Mouse (Mus musculus) intestine, embryonic 15.5 days (tissue): Measurements from ENCODE around the gene Grtp1. TPM values are rescaled to one million over a fixed set of nuclear protein-coding genes. Genes with fewer than 3 reads are reported as not detected.

Experiments used
- ATAC-seq: fragments of 200-750 bp; cut with Nextera tagmentation; 2 replicates; pipeline ENCODE4 v1.8.0; 2017; ENCODE audit warnings: moderate TSS enrichment, moderate library complexity
- H3K27ac ChIP-seq: fragments of 300-500 bp; sonication (generic); 2 replicates; pipeline ENCODE4 v1.5.1; 2015; ENCODE audit warnings: mild to moderate bottlenecking, inconsistent platforms
- H3K27me3 ChIP-seq: fragments of 300-500 bp; sonication (generic); replicated peaks from 2 replicates; pipeline ENCODE4 v1.6.1; 2015; ENCODE audit warnings: inconsistent platforms
- H3K36me3 ChIP-seq: fragments of 300-500 bp; sonication (generic); 2 replicates; pipeline ENCODE4 v1.6.1; 2015; ENCODE audit warnings: inconsistent platforms
- H3K4me1 ChIP-seq: fragments of 300-500 bp; sonication (generic); replicated peaks from 2 replicates; pipeline ENCODE4 v1.6.1; 2015; ENCODE audit warnings: inconsistent platforms
- H3K4me2 ChIP-seq: fragments of 300-500 bp; sonication (generic); replicated peaks from 2 replicates; pipeline ENCODE4 v1.6.1; 2015; ENCODE audit warnings: mild to moderate bottlenecking, inconsistent platforms
- H3K4me3 ChIP-seq: fragments of 300-500 bp; sonication (generic); replicated peaks from 2 replicates; pipeline ENCODE4 v1.5.1; 2015; ENCODE audit warnings: inconsistent platforms
- H3K9ac ChIP-seq: fragments of 300-500 bp; sonication (generic); 2 replicates; pipeline ENCODE4 v1.6.1; 2015; ENCODE audit warnings: inconsistent platforms
- H3K9me3 ChIP-seq: fragments of 300-500 bp; sonication (generic); 2 replicates; pipeline ENCODE4 v1.6.1; 2016; ENCODE audit warnings: inconsistent platforms
- whole genome bisulfite sequencing: fragments of 180-500 bp; shearing (Covaris S2); methylation state at CpG from one replicate; pipeline ENCODE4 v1.1.7; 2015; 5-methylcytosine and 5-hydroxymethylcytosine counted together
- polyA plus RNA-seq: library from polyadenylated mRNA; unstranded; fragments of >200 nt; fragmentation: Nextera tagmentation; extraction: Ambion mirVana; gene quantifications from 2 replicates; pipeline ENCODE4 v1.2.1, GENCODE M21; 2015

The Grtp1 gene
- polyA plus RNA-seq, result 51.6 and 56.3 TPM in 2 replicates

DNA sequence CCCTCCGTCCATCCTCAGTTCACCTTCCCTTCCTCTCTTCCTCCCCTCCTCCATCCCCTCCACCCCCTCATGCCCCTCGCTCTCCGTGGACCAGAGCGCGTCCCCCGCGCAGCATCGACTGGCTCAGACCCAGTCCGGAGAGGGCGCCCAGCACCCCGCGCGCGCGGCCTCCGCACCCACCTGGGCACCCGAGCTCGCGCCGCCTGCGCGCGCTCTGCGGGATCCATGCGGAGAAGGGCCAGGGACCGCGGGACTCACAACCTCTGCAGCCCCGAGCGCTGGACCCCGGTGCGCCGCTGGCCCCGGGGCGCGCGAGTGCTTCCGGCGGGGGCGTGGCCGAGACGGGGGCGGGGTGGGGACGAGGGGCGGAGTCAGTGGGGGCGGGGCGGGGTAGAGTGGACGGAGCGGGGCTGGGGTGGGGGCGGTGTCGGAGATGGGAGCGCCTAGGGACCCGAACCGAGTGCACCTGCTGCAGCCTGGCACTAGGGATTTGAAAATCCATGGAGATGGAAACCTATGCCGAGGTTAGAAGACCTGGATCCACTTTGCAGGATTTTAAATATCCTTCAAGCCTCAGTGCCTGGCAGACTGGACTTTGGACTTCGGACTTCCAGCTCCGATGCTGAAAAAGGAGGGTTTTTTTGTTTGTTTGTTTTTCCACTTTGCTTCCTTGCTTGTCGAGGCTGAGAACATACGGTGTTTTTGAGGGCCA, at the start of gene Grtp1:
Gene Grtp1 (minus strand): TSS at position 320 of the 712 bp plus-strand sequence.
- Histone ChIP-seq H3K27ac (peak within 1 kb of the TSS; percentile 61), H3K9me3 (no peaks in the 10 kb centered on the region), H3K36me3 (no peaks in the 10 kb centered on the region), H3K4me1 (peaks cover 5% of the 10 kb centered on the region), H3K4me2 (peak within 1 kb of the TSS; percentile 86), H3K27me3 (peaks cover 11% of the 10 kb centered on the region; the same call in 1 of the 2 replicates), H3K9ac (peak within 1 kb of the TSS; percentile 60), H3K4me3 (peak within 1 kb of the TSS; percentile 64)
- 2% methylated on average over 55 of the region's 58 CpGs for whole genome bisulfite sequencing
- peak; percentile 64 for ATAC-seq

DNA sequence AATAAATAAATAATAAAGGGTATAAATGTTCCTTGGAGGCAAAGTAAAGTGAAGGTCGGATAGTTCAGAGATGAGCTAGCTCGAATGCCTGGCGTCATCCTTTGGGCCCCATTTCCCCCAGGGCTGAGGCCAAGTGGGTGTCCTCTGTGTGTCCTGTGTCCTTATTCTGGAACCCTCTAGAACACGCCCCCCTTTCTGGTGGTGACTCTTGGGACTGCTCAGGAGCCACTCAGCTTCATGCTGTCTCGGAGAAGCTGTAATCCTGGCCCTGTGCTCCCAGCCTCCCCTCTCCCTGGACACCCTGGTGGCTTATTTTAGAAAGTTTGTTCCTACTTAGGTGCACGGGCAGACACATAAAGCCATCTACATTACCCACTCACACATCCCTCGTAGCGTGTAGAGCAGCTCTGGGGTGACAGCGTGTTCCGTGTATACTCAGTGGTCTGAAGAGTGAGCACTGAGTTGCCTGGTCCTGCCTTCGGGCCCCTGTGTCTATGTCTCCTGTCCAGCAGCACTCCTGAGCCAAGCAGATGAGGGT, 44.0 kb upstream of the Grtp1 start:
- 87% methylated on average over 11 of the region's 11 CpGs for WGBS
- no peak overlapping the region for H3K9ac ChIP-seq
- H3K4me3 ChIP-seq, result no peak overlapping the region
- no peaks in the 10 kb centered on the region for H3K9me3 ChIP-seq
- no peaks in the 10 kb centered on the region for H3K27me3 ChIP-seq
- no peak overlapping the region for H3K4me2 ChIP-seq
- H3K27ac ChIP-seq, result no peak overlapping the region
- no peak for ATAC-seq
- H3K4me1 ChIP-seq, result no peaks in the 10 kb centered on the region
- H3K36me3 ChIP-seq, result no peaks in the 10 kb centered on the region

DNA sequence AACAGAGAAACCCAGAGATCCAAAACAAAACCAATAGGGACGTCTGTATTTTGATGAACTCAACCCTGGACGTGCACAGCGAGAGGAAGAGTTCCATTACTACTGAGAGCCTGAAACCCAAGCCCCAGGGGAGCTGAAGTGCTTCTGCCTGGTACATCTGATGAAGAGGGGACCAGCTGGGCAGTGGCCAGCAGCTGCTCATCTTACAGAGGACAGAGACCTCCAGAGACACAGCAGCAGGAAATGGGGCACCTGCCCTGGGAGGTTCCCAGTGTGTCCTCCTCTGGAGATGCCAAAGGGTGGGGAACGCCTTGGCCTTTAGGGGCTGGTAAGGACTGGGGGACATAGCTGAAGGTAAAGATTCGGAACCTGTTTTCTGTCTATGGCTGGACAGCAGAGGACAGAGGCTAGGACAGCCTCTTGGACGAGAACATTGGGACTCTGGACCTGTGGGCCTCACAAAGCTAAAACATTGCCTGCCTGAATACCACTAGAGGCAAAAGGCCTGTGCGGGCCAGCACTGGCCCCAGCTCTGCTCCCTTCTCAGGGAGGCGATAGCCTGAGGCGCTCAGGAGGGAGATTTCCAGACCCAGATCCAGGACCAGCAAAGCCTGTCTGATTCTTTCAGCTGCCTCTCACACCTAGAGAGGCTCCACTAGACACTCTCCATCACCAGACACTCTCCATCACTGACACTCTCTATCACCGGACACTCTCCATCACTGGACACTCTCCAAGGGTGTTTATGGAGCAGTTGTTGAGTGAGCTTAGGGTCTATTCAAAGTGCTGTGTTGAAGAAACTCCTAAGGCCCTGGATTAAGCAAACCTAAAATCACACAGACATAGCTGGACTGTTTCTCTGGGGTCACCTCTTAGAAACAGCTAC, 42.8 kb upstream of the Grtp1 start:
- WGBS, result 78% methylated on average over 10 of the region's 10 CpGs
- Histone ChIP-seq H3K36me3 (no peaks in the 10 kb centered on the region), H3K9ac (no peak overlapping the region), H3K9me3 (no peaks in the 10 kb centered on the region), H3K4me1 (no peaks in the 10 kb centered on the region), H3K27me3 (no peaks in the 10 kb centered on the region), H3K27ac (no peak overlapping the region), H3K4me2 (no peak overlapping the region), H3K4me3 (no peak overlapping the region)
- no peak for ATAC-seq

DNA sequence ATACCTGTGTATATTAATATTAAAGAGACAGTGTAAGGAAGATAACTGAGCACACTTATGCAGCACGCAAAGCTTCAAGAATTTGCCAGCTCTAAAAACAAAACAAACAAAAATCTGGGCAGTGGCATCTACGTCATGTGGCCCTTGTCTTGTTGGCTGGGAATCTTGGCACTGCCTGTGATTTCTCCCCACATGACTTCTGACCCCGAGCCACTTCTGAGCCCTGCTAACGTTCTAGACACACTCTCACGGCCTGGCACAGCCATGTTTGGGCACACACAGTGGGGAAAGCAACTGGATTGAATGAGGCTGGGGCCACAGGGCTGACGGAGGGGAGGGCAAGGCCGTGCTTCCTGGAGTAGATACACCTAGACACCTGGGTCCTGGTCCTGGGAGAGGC, 40.3 kb upstream of the Grtp1 start:
- Histone ChIP-seq H3K4me2 (no peak overlapping the region), H3K4me3 (no peak overlapping the region), H3K27ac (no peak overlapping the region), H3K9me3 (no peaks in the 10 kb centered on the region), H3K36me3 (no peaks in the 10 kb centered on the region), H3K4me1 (no peaks in the 10 kb centered on the region), H3K27me3 (no peaks in the 10 kb centered on the region), H3K9ac (no peak overlapping the region)
- 73% methylated on average over 7 of the region's 7 CpGs for WGBS
- ATAC-seq, result no peak

DNA sequence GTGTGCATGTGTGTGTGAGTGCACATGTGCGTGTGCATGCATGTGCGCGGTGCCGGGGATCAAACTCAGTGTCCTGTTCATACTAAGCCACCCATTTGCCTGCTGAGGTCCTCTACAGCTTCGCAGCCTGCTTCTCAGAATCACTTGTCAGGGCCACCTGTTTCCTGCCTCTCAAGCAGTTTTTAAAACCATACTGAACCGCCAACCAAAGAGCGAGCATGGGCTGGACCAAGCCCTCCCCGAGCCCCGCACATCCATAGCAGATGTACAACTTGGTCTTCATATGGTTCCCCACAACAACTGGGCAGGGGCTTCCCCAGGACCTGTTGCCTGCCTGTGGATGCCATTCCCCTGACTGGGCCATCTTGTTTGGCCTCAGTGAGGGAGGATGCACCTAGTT, 39.6 kb upstream of the Grtp1 start:
- 90% methylated on average over 9 of the region's 9 CpGs for WGBS
- H3K4me2 ChIP-seq, result no peak overlapping the region
- no peak overlapping the region for H3K27ac ChIP-seq
- no peaks in the 10 kb centered on the region for H3K9me3 ChIP-seq
- no peaks in the 10 kb centered on the region for H3K27me3 ChIP-seq
- no peak for ATAC-seq
- H3K9ac ChIP-seq, result no peak overlapping the region
- no peaks in the 10 kb centered on the region for H3K36me3 ChIP-seq
- H3K4me1 ChIP-seq, result no peaks in the 10 kb centered on the region
- no peak overlapping the region for H3K4me3 ChIP-seq

DNA sequence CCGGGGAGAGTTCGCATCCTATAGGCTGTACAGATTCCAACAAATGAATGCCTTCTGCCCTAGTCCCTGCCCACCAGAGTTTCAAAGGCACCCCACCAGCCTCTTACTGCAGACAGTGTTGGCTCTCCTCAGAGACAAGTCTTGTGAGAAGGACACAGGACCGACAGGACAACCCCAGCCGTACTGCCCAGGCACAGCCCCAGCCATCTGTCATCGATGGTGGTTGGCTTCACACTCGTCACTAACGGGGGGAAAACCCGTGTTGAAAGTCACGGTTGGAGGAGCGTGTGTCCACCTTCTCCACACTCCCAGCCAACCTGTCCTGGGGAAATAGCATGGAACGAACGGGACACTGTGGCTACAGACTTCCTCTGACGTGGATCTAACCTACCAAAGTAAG, 34.4 kb upstream of the Grtp1 start:
- H3K9me3 ChIP-seq, result no peaks in the 10 kb centered on the region
- WGBS, result 91% methylated on average over 13 of the region's 13 CpGs

DNA sequence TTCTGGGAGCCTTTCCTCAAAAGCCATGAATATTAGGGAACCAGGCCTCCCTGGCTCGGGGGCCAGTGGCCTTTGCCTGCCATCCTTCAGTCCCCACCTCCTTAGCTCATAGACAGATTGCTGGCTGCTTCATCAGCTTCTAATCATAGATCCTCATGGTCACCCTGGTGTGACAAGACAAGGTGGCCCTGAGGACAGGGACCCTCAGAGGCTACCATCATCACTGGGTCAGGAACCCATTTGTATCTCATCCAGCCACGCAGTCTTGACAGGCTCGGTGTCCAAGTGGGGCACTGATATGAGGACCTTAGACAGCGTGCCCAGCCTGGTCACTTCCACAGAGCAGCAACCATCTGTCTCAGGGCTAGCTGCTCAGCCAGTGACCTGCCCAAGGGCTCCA, 30.1 kb upstream of the Grtp1 start:
- no peak overlapping the region for H3K4me3 ChIP-seq
- no peak overlapping the region for H3K9ac ChIP-seq
- H3K36me3 ChIP-seq, result no peaks in the 10 kb centered on the region
- H3K27me3 ChIP-seq, result peaks cover 5% of the 10 kb centered on the region
- H3K9me3 ChIP-seq, result no peaks in the 10 kb centered on the region
- no peak overlapping the region for H3K27ac ChIP-seq
- ATAC-seq, result no peak
- H3K4me1 ChIP-seq, result no peaks in the 10 kb centered on the region
- no peak overlapping the region for H3K4me2 ChIP-seq
- 89% methylated on average over 4 of the region's 4 CpGs for WGBS

More for the DNA sequence above, 34.4 kb upstream of the Grtp1 start:
- no peak for ATAC-seq
- Histone ChIP-seq H3K36me3 (no peaks in the 10 kb centered on the region), H3K27ac (no peak overlapping the region), H3K4me2 (no peak overlapping the region), H3K4me1 (no peaks in the 10 kb centered on the region), H3K9ac (no peak overlapping the region), H3K4me3 (no peak overlapping the region), H3K27me3 (peaks cover 5% of the 10 kb centered on the region)

DNA sequence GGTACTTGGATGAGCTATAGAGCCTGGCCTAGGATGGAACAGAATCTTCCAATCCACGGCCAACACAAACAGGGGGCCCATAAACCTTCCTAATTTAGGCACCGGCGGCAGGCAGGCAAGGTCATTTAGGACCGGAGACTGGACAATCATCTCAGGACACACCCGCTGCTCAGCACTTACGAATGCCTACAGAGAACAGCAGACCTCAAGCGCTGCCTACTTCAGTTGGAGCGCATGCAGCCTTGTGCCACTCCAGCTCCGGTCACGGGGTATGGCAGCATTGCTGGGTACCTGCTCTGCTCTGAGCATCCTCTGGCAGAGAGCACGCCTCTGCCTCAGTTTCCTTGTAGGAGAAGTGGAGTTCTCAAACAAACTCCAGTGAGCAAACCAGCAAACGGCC, 29.4 kb upstream of the Grtp1 start:
- no peaks in the 10 kb centered on the region for H3K36me3 ChIP-seq
- H3K4me2 ChIP-seq, result no peak overlapping the region
- no peaks in the 10 kb centered on the region for H3K4me1 ChIP-seq
- no peak for ATAC-seq
- H3K4me3 ChIP-seq, result no peak overlapping the region
- no peak overlapping the region for H3K9ac ChIP-seq
- 68% methylated on average over 12 of the region's 12 CpGs for WGBS
- H3K9me3 ChIP-seq, result no peaks in the 10 kb centered on the region
- H3K27me3 ChIP-seq, result peaks cover 5% of the 10 kb centered on the region
- no peak overlapping the region for H3K27ac ChIP-seq

DNA sequence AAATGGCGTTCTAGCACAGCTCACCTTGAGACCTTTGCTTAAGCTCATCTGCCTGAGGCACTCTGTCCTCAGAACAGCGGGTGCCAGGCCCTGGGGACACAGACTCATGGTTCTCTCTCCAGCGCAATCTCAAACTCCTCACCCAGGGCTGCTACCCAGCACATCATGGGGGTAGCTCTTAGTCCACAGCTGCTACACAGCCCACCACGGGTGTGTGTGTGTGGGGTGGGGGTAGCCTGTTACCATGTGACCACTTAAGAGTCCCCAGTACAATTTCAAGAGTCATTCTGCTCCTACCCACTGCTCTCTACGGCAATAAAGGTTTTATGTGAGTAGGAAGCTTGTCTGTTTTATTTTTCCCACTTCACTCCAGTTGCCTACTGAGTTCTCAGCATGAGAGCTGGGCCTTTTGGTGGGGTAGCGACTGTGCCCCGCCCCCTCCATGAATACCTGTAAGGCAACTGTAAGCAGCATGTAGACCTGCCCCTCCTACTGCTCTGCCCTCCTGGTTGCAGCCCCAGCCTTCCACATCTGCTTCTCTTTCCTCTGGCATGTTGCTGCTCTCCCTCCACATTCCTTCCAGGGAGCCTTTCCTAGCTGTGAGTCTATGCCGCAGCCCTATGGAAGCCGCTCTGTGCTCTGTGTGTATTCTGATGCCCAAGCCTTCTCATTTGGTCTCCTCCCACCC, 28.6 kb upstream of the Grtp1 start:
- H3K27ac ChIP-seq, result no peak overlapping the region
- H3K4me1 ChIP-seq, result no peaks in the 10 kb centered on the region
- no peak overlapping the region for H3K9ac ChIP-seq
- H3K27me3 ChIP-seq, result peaks cover 5% of the 10 kb centered on the region
- H3K36me3 ChIP-seq, result no peaks in the 10 kb centered on the region
- no peaks in the 10 kb centered on the region for H3K9me3 ChIP-seq
- 43% methylated on average over 9 of the region's 9 CpGs for WGBS
- ATAC-seq, result no peak
- H3K4me2 ChIP-seq, result no peak overlapping the region
- no peak overlapping the region for H3K4me3 ChIP-seq

DNA sequence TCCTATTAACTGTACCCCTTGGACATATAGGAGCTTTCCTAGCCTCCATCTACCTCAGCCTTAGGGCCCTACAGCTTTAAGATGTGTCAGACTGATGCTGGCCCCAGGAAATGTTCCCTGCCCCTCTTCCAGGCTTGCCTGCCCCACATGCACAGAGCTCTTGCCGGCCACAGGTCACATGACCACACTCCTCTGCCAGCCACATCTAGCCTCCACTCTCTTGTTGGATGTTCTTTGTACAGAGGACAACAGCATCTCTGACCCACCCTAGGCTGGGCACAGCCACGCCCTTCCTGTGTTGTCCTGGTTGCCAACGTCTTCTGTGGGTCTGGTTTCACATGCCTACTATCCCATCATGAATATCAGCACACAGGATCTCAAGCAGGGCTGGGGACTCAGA, 26.8 kb upstream of the Grtp1 start:
- 55% methylated on average over 3 of the region's 3 CpGs for WGBS
- Histone ChIP-seq H3K27me3 (no peaks in the 10 kb centered on the region), H3K4me1 (no peaks in the 10 kb centered on the region), H3K9ac (no peak overlapping the region), H3K4me3 (no peak overlapping the region), H3K4me2 (no peak overlapping the region), H3K27ac (no peak overlapping the region), H3K9me3 (no peaks in the 10 kb centered on the region), H3K36me3 (no peaks in the 10 kb centered on the region)
- ATAC-seq, result no peak

DNA sequence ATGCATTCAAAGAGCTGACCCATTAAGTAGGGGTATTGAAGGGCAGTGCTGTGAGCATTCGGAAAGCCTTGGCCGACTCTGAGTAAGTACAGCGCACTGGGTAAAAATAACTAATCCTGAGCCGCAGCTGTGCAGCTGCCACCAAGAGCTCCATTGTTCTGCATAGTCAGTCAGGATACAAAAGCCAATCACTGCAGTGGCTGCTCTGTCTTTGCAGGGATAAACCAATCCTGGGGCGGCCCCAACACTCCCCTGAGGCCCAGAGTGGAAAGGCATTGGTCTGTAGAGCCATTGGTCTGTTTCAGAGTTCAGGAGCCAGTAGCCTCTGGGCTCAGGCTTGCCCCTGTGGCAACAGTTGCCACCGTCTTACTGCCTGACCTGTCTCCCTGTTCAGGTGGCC, 25.9 kb upstream of the Grtp1 start:
- Histone ChIP-seq H3K9me3 (no peaks in the 10 kb centered on the region), H3K27ac (no peak overlapping the region), H3K9ac (no peak overlapping the region), H3K27me3 (no peaks in the 10 kb centered on the region), H3K4me2 (no peak overlapping the region), H3K4me1 (no peaks in the 10 kb centered on the region), H3K4me3 (no peak overlapping the region), H3K36me3 (no peaks in the 10 kb centered on the region)
- 74% methylated on average over 6 of the region's 6 CpGs for WGBS
- ATAC-seq, result no peak

DNA sequence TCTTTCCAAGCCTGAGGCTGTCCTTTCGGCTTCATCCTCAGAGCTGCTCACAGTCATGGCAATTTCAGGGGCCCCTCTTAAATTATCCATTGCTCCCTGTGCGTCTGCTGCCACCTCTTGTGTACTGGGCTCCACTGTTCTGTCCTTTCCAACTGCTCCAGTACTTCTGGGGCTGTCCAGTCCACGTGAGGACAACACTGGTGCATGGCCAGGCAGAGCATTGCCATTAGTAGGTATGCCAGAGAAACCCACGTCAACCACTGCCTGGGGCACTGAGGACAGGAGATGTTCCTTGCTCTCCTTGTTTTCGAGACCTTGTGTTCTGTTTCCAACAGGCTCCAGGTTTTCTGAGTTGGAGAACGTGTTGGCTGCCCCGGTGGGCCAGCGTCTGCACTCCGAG, 24.0 kb upstream of the Grtp1 start:
- WGBS, result 81% methylated on average over 9 of the region's 9 CpGs
- no peaks in the 10 kb centered on the region for H3K27me3 ChIP-seq
- H3K4me3 ChIP-seq, result no peak overlapping the region
- H3K9ac ChIP-seq, result no peak overlapping the region
- H3K27ac ChIP-seq, result no peak overlapping the region
- ATAC-seq, result no peak
- H3K4me2 ChIP-seq, result no peak overlapping the region
- H3K36me3 ChIP-seq, result no peaks in the 10 kb centered on the region
- H3K4me1 ChIP-seq, result no peaks in the 10 kb centered on the region
- H3K9me3 ChIP-seq, result no peaks in the 10 kb centered on the region
